Mouse (Mus musculus) intestine, embryonic 15.5 days (tissue): ENCODE measurements around the gene Kncn. TPM values are rescaled to one million over a fixed set of nuclear protein-coding genes. Genes with fewer than 3 reads are reported as not detected.

Source experiments
- polyA plus RNA-seq: library from polyadenylated mRNA; unstranded; fragments of >200 nt; fragmentation: Nextera tagmentation; extraction: Ambion mirVana; gene quantifications from 2 replicates; pipeline ENCODE4 v1.2.1, GENCODE M21; 2015

The Kncn gene
- polyA plus RNA-seq, 1 experiment from 2014 or later: not detected

Other genes with a start within 250 kb of the Kncn start
- gene Cyp4b1, start 236.7 kb upstream of the Kncn start, polyA plus RNA-seq: 2.0 and 2.6 TPM in 2 replicates
- gene Efcab14, start 146.7 kb upstream of the Kncn start, polyA plus RNA-seq: 31.2 and 32.0 TPM in 2 replicates
- gene Tex38, start 103.4 kb upstream of the Kncn start, polyA plus RNA-seq: 0.21 and 0.30 TPM in 2 replicates
- gene Atpaf1, start 99.6 kb upstream of the Kncn start, polyA plus RNA-seq: 62.4 and 63.5 TPM in 2 replicates
- gene Mob3c, start 56.3 kb upstream of the Kncn start, polyA plus RNA-seq: 12.4 and 15.9 TPM in 2 replicates
- 26.9 and 36.8 TPM in 2 replicates for gene Mknk1, start 45.2 kb upstream of the Kncn start, polyA plus RNA-seq
- gene 6430628N08Rik, start 6.3 kb downstream of the Kncn start, polyA plus RNA-seq: not detected in 2 replicates
- not detected in 2 replicates for gene Dmbx1, start 55.5 kb downstream of the Kncn start, polyA plus RNA-seq
- 48.2 and 57.6 TPM in 2 replicates for gene Faah, start 133.5 kb downstream of the Kncn start, polyA plus RNA-seq
- gene Nsun4, start 169.5 kb downstream of the Kncn start, polyA plus RNA-seq: 30.1 and 31.0 TPM in 2 replicates
- gene Uqcrh, start 190.7 kb downstream of the Kncn start, polyA plus RNA-seq: 636 and 732 TPM in 2 replicates
- 70.9 and 71.6 TPM in 2 replicates for gene Lrrc41, start 190.9 kb downstream of the Kncn start, polyA plus RNA-seq
- 26.7 and 27.1 TPM in 2 replicates for gene Rad54l, start 239.3 kb downstream of the Kncn start, polyA plus RNA-seq
- gene Pomgnt1, start 239.4 kb downstream of the Kncn start, polyA plus RNA-seq: 45.8 and 48.0 TPM in 2 replicates